Mouse (Mus musculus) limb, embryonic 15.5 days (tissue): Measurements from ENCODE around the gene Zfp775. TPM values are rescaled to one million over a fixed set of nuclear protein-coding genes. Genes with fewer than 3 reads are reported as not detected.
"Not testable (repeated sequence)": the region's sequence is repeated elsewhere in the genome, so short reads cannot be mapped to it uniquely, and the experiment has no call there.

ENCODE experiments used
- ATAC-seq: fragments of 200-750 bp; cut with Nextera tagmentation; 2 replicates; pipeline ENCODE4 v1.8.0; 2017; ENCODE audit warnings: low read depth, moderate TSS enrichment; ENCODE audit not compliant: insufficient number of reproducible peaks, low FRiP score, low TSS enrichment
- H3K27ac ChIP-seq: fragments of 300-500 bp; sonication (generic); 2 replicates; pipeline ENCODE4 v1.5.1; 2015; ENCODE audit warnings: moderate library complexity, mild to moderate bottlenecking, inconsistent platforms
- H3K27me3 ChIP-seq: fragments of 300-500 bp; sonication (generic); 2 replicates; pipeline ENCODE4 v1.6.1; 2015; ENCODE audit warnings: inconsistent platforms
- H3K36me3 ChIP-seq: fragments of 300-500 bp; sonication (generic); 2 replicates; pipeline ENCODE4 v1.6.1; 2015; ENCODE audit warnings: inconsistent platforms
- H3K4me1 ChIP-seq: fragments of 300-500 bp; sonication (generic); 2 replicates; pipeline ENCODE4 v1.6.1; 2015; ENCODE audit warnings: inconsistent platforms
- H3K4me2 ChIP-seq: fragments of 300-500 bp; sonication (generic); 2 replicates; pipeline ENCODE4 v1.6.1; 2015; ENCODE audit warnings: mild to moderate bottlenecking, inconsistent platforms
- H3K4me3 ChIP-seq: fragments of 300-500 bp; sonication (generic); 2 replicates; pipeline ENCODE4 v1.5.1; 2015; ENCODE audit warnings: mild to moderate bottlenecking, inconsistent platforms
- H3K9ac ChIP-seq: fragments of 300-500 bp; sonication (generic); 2 replicates; pipeline ENCODE4 v1.6.1; 2015; ENCODE audit warnings: inconsistent platforms
- H3K9me3 ChIP-seq: fragments of 300-500 bp; sonication (generic); 2 replicates; pipeline ENCODE4 v1.6.1; 2016; ENCODE audit warnings: inconsistent platforms
- WGBS: fragments of 180-500 bp; shearing (Covaris S2); methylation state at CpG from one replicate; pipeline ENCODE4 v1.1.7; 2015; 5-methylcytosine and 5-hydroxymethylcytosine counted together
- polyA plus RNA-seq: library from polyadenylated mRNA; unstranded; fragments of >200 nt; fragmentation: Nextera tagmentation; extraction: Ambion mirVana; gene quantifications from 2 replicates; pipeline ENCODE4 v1.2.1, GENCODE M21; 2015

Zfp775 gene
- polyA plus RNA-seq, 1 experiment from 2014 or later = 5.4 TPM

DNA sequence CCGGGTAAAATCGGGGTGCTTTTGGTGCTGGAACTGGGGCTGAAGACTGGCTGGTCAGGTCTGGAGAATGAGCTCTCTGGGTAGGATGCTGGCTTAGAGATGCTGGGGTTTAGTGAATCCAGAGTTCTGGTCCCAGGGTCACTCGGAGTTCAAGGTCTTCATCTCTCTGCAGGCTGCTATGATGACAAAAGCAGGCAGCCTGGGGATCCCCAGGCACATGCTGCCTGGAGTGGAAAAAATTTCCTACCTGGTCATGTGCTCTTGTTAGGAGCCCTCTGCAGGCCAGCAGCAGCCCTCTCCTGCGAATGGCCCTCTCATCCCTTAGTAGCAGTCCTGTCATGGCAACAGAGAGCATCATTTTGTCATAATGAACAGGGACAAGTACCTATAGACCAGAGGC, 11.6 kb downstream of the Zfp775 start:
- no peak overlapping the region for H3K9ac ChIP-seq
- peaks cover 15% of the 10 kb centered on the region; the same call in 1 of the 2 replicates for H3K36me3 ChIP-seq
- no peak overlapping the region for H3K4me3 ChIP-seq
- ATAC-seq = no peak
- H3K27me3 ChIP-seq = no peaks in the 10 kb centered on the region
- H3K4me2 ChIP-seq = no peak overlapping the region
- WGBS = 82% methylated on average over 4 of the region's 4 CpGs
- no peaks in the 10 kb centered on the region for H3K9me3 ChIP-seq
- no peak overlapping the region for H3K27ac ChIP-seq
- H3K4me1 ChIP-seq = no peaks in the 10 kb centered on the region

DNA sequence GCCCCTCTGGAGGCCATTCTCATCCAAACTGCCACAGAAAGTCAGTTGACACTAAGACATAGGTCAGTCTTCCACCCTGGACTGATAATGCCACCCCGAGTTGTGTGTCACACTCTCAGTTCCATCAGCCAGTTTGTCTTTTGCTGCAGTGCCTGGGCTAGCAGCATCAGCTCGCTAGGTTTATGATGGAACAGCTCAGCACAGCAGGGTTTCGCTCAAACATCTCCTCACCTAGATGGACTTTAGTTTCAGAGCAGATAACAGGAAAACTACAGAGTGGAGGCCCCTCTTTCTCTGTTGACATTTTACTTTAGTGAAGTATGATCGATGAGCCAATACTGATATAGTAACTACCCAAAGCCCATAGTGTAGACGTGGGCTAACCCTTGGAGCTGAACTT, 12.9 kb downstream of the Zfp775 start:
- Histone ChIP-seq H3K9ac (no peak overlapping the region), H3K27ac (no peak overlapping the region), H3K4me3 (no peak overlapping the region), H3K9me3 (no peaks in the 10 kb centered on the region), H3K4me2 (no peak overlapping the region), H3K36me3 (peaks cover 23% of the 10 kb centered on the region), H3K4me1 (no peaks in the 10 kb centered on the region), H3K27me3 (no peaks in the 10 kb centered on the region)
- no peak for ATAC-seq
- WGBS = 91% methylated on average over 5 of the region's 5 CpGs

DNA sequence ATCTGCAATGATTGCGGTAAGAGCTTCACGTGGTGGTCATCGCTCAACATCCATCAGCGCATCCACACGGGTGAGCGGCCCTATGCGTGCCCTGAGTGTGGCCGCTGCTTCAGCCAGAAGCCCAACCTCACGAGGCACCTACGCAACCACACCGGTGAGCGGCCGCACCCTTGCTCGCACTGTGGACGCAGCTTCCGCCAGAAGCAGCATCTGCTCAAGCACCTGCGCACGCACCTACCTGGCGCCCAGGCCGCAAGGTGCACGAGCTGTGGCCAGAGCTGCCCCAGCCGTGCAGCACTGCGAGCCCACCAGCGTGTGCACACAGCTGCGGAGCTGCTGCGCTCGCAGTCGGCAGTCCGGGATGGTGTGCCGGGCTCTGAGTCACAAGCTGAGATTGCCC, 18.2 kb downstream of the Zfp775 start:
- no peaks in the 10 kb centered on the region for H3K4me1 ChIP-seq
- H3K27me3 ChIP-seq = peaks cover under 1% of the 10 kb centered on the region; the same call in 1 of the 2 replicates
- no peak overlapping the region for H3K4me2 ChIP-seq
- no peaks in the 10 kb centered on the region for H3K9me3 ChIP-seq
- no peak for ATAC-seq
- no peak overlapping the region for H3K9ac ChIP-seq
- H3K4me3 ChIP-seq = no peak overlapping the region
- no peak overlapping the region for H3K27ac ChIP-seq
- WGBS = 96% methylated on average over 30 of the region's 30 CpGs
- peaks cover 27% of the 10 kb centered on the region for H3K36me3 ChIP-seq

DNA sequence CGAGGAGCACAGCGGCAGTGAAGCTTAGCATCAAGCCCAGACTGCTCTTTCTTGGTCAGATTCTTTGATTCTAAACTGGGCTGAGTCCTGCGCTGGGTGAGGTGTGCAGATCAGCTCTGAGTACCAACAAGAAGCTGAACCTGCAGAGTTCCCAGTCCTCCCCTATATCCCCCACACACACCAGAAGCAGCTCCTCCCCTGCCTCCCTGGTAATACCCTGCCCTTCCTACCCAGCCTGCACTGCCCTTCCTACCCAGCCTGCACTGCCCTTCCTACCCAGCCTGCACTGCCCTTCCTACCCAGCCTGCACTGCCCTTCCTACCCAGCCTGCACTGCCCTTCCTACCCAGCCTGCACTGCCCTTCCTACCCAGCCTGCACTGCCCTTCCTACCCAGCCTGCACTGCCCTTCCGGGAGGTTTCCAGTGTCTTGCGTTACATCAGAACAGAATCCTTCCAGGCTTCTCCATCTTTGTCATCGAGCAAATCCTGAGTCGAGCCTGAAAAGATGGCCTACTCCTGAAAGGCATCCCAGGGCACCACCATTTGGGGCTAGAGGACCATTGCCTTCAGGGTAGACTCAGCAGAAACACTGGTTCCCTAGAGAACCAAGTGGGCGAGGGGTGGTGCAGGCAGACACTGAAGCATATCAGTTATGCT, 20.5 kb downstream of the Zfp775 start:
- WGBS = 87% methylated on average over 8 of the region's 8 CpGs
- Histone ChIP-seq H3K36me3 (peaks cover 23% of the 10 kb centered on the region), H3K27me3 (peaks cover 17% of the 10 kb centered on the region)
- not testable (repeated sequence) for H3K9ac ChIP-seq, H3K4me2 ChIP-seq, H3K4me3 ChIP-seq, ATAC-seq, H3K9me3 ChIP-seq, H3K4me1 ChIP-seq, H3K27ac ChIP-seq

DNA sequence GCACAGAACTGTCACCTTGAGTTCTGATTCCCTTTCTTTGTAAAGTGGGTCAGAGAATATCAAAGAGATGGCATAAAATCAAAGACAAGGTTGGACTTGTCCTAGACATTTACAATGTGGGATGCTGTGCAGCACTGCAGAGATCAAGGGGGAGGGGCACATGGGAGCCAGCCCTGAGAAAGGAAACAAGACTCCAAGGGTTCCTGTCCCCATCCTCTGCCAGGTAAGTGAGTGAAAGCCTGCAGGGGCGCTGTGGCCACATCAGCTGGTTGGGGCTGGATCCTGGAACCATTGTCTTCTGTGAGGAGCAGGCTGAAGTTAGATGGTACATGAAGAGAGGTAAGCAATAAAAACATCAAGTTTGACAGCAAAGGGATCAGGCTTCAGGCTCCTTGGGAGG, 21.6 kb downstream of the Zfp775 start:
- Histone ChIP-seq H3K27ac (no peak overlapping the region), H3K4me2 (no peak overlapping the region), H3K9me3 (no peaks in the 10 kb centered on the region), H3K9ac (no peak overlapping the region), H3K4me3 (no peak overlapping the region), H3K27me3 (peaks cover 28% of the 10 kb centered on the region), H3K4me1 (peaks cover 11% of the 10 kb centered on the region), H3K36me3 (peaks cover 23% of the 10 kb centered on the region)
- no peak for ATAC-seq
- 43% methylated on average over 1 of the region's 1 CpGs for WGBS

DNA sequence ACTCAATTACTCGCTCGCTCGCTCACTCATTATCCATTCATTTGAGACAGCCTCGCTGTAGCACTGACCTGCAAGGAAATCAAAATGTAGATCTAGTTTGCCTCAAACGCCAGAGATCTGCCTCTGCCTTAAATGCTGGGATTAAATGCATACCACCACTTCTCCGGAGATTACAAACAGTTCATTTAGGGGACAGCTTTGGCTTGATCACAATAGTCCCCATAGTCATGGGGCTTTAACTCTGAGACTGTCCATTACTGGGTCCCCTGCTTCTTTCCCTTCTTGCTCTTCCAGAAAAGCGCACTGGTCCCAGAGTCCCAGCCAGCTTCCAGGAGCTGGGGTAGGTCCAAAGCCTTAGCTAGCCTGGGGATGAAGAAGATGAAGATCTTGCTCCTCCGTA, 24.6 kb downstream of the Zfp775 start, which contains the start of gene AI854703:
Gene AI854703, plus strand, starts transcription at position 301 of the 400 bp plus-strand sequence.
- Histone ChIP-seq H3K4me2 (peak within 1 kb of the TSS; percentile 85), H3K9ac (peak within 1 kb of the TSS; percentile 18), H3K36me3 (no peaks in the 10 kb centered on the region), H3K4me3 (peak within 1 kb of the TSS; percentile 48), H3K9me3 (no peaks in the 10 kb centered on the region), H3K27ac (no peak within 1 kb of the TSS), H3K27me3 (peaks cover 47% of the 10 kb centered on the region), H3K4me1 (peaks cover 22% of the 10 kb centered on the region)
- 28% methylated on average over 8 of the region's 8 CpGs for WGBS
- no peak for ATAC-seq

DNA sequence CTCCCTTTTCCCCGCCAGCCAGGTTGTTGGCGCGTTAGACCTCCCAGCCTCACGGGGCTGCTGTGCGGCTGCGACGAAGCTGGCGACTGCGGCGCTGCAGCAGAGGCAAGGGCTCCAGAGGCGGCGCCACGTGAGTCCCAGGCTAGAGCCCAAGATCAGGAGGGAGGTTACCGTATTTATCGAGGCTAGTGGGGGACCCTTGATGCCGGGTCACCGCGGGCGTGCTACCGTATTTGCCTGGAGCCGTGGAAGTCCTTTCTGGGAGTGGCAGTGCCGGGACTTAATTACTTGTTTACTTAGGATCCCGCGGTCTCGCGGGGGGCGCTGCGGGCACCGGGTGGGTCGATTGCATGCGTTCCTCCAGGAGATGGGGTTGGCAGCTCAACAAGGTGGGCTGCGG, 25.1 kb downstream of the Zfp775 start:
- H3K27me3 ChIP-seq = peaks cover 47% of the 10 kb centered on the region
- peak overlapping the region; percentile 48 for H3K4me3 ChIP-seq
- under 1% methylated on average over 32 of the region's 32 CpGs for WGBS

DNA sequence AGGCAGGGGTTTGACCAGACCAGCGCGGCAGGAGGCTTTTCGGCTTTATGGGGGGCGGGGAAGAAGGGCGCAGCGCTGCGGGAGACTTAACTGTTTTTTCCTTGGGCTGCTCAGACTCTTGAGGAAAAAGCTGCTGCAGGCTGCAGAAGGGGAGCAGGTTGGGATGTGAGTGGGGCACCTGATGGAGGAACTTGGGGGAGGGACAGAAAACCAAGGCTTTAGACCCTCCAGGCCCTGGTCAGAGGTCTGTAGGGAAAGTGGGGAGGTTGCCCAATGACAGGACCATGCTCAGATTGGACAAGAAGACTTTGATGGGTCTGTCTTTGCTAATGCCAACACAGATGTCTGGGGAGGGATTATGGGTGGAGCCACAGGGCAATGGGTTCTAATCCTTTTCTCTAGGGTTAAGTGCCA, 25.7 kb downstream of the Zfp775 start:
- ATAC-seq = no peak
- H3K9me3 ChIP-seq = no peaks in the 10 kb centered on the region
- H3K27ac ChIP-seq = no peak overlapping the region
- peaks cover 47% of the 10 kb centered on the region for H3K27me3 ChIP-seq
- H3K4me3 ChIP-seq = peak overlapping the region; percentile 48
- no peak overlapping the region for H3K9ac ChIP-seq
- peak overlapping the region; percentile 85 for H3K4me2 ChIP-seq
- WGBS = 2% methylated on average over 7 of the region's 7 CpGs
- peaks cover 22% of the 10 kb centered on the region for H3K4me1 ChIP-seq
- no peaks in the 10 kb centered on the region for H3K36me3 ChIP-seq

More for the DNA sequence above, 25.1 kb downstream of the Zfp775 start:
- Histone ChIP-seq H3K27ac (no peak overlapping the region), H3K36me3 (no peaks in the 10 kb centered on the region), H3K4me2 (peak overlapping the region; percentile 85), H3K9me3 (no peaks in the 10 kb centered on the region), H3K9ac (peak overlapping the region; percentile 18), H3K4me1 (peaks cover 22% of the 10 kb centered on the region)
- no peak for ATAC-seq

DNA sequence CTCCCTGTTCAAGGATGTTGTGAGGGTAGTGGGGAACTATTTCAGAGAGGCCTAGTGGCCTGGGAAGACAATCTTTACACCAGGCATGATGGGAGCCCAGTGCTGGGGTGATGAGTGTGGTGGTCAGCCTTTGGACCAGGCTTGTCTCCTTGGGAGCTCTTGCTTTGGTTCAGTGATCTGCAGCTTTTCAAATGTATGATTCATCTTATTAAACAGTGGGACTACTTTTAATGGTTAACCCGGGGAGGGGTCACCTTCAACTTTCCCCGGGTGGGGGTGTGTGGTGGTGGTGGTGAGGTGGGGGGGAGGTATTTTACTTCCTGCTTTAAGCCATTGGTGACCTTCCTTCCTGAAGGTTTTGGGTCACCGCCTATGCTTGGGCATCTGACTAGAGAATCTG, 26.5 kb downstream of the Zfp775 start:
- Histone ChIP-seq H3K9ac (no peak overlapping the region), H3K27ac (no peak overlapping the region), H3K4me2 (no peak overlapping the region), H3K4me3 (no peak overlapping the region), H3K36me3 (no peaks in the 10 kb centered on the region), H3K27me3 (peaks cover 47% of the 10 kb centered on the region), H3K9me3 (no peaks in the 10 kb centered on the region), H3K4me1 (peaks cover 22% of the 10 kb centered on the region)
- no peak for ATAC-seq
- 74% methylated on average over 3 of the region's 3 CpGs for WGBS

DNA sequence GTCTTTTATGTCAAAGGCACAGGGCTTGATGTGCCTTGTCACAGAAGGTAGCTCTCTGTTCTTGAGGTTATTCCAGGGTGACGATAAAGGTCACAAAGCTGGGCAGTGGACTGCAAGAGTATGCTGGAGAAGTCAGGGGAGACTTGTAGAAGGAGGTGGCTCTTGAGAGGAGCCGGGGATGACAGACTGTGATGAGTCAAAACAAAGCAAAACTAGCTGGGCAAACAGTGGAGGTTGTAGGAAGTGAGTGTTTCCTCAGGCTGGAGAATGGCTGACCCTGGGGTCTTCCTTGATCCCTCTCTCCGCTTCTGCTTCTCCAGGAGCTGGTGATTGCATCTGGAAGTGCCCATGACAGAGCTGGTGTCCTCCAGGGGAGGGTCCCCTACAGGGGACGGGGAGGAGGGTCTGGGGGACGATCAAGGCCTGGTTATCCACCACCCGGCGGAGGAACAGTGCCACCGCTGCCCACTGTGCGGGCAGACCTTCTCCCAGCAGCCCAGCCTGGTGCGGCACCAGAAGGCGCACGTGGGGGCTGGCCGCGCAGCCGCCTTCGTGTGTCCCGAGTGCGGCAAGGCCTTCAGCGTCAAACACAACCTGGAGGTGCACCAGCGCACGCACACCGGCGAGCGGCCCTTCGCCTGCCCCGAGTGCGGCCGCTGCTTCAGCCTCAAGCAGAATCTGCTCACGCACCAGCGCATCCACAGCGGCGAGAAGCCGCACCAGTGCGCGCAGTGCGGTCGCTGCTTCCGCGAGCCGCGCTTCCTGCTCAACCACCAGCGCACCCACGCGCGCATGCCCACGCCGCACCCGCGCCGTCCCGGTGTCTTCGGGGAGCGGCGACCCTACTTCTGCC, 27.2 kb downstream of the Zfp775 start:
- Histone ChIP-seq H3K4me2 (peak overlapping the region; percentile 89), H3K4me3 (peak overlapping the region; percentile 44), H3K27me3 (peaks cover 47% of the 10 kb centered on the region), H3K4me1 (peaks cover 22% of the 10 kb centered on the region), H3K36me3 (no peaks in the 10 kb centered on the region), H3K9ac (peak overlapping the region; percentile 33; the same call in 1 of the 2 replicates), H3K27ac (no peak overlapping the region), H3K9me3 (no peaks in the 10 kb centered on the region)
- WGBS = 15% methylated on average over 54 of the region's 54 CpGs
- ATAC-seq = no peak

DNA sequence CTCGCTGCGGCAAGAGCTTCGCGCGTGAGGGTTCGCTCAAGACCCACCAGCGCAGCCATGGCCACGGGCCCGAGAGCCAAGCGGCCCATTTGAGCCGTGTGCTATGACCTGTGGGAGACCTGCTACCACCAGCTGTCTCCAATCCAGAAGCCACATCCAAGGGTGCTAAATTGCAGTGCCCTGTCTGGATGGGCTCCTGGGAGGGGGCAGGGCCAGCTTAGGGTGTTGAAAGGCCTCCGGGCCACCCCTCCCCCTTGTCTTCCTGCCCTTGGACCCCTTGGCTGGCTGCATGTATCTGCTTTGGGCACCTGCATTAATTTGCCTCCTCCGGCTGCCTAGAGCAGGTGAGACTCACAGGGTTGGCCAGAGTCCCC, 27.8 kb downstream of the Zfp775 start:
- peaks cover 22% of the 10 kb centered on the region for H3K4me1 ChIP-seq
- 0 out of 2 replicates have a peak, but pooled peaks have one; percentile 18 for ATAC-seq
- H3K4me2 ChIP-seq = peak overlapping the region; percentile 89
- H3K36me3 ChIP-seq = no peaks in the 10 kb centered on the region
- peak overlapping the region; percentile 33; the same call in 1 of the 2 replicates for H3K9ac ChIP-seq
- 13% methylated on average over 13 of the region's 13 CpGs for WGBS
- H3K27ac ChIP-seq = no peak overlapping the region
- no peaks in the 10 kb centered on the region for H3K9me3 ChIP-seq
- H3K27me3 ChIP-seq = peaks cover 47% of the 10 kb centered on the region
- H3K4me3 ChIP-seq = peak overlapping the region; percentile 44

DNA sequence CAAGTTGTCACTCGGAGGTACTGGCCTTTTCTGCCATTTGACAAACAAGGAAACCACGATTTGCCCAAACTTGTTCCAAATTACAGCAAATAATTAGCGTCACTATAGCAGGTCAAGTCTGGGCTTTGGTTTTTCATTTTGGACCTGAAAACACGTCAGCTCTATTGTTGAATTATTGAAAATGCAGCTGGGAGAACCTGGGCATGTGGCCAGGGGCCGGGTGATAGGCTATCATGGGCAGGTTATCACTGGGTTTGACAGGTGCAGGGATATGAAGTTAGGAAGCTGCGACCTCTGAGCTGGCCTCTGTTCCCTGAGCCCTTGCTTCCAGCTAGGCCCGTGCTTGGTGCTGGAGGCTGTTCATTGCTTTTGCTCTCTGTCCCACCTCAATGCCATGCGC, 29.0 kb downstream of the Zfp775 start:
- no peak for ATAC-seq
- H3K27ac ChIP-seq = no peak overlapping the region
- no peak overlapping the region for H3K4me2 ChIP-seq
- no peak overlapping the region for H3K4me3 ChIP-seq
- no peaks in the 10 kb centered on the region for H3K9me3 ChIP-seq
- H3K9ac ChIP-seq = no peak overlapping the region
- H3K27me3 ChIP-seq = peaks cover 40% of the 10 kb centered on the region
- WGBS = 83% methylated on average over 8 of the region's 8 CpGs
- peaks cover 22% of the 10 kb centered on the region for H3K4me1 ChIP-seq
- H3K36me3 ChIP-seq = no peaks in the 10 kb centered on the region
